Mouse (Mus musculus) midbrain, embryonic 11.5 days (tissue): ENCODE results near the gene Akap13. TPM values are rescaled to one million over a fixed set of nuclear protein-coding genes. Genes with fewer than 3 reads are reported as not detected.
A peak's percentile ranks its signal among the peaks of the same experiment; 100 is the strongest.

Source experiments
- ATAC-seq: fragments of 200-750 bp; cut with Nextera tagmentation; 2 replicates; pipeline ENCODE4 v1.8.0; 2017; ENCODE audit warnings: moderate TSS enrichment, moderate library complexity; ENCODE audit not compliant: low FRiP score
- DNase-seq: peaks from one replicate; pipeline ENCODE4 v3.0.0; 2015; ENCODE audit warnings: low spot score; ENCODE audit errors: missing footprints
- H3K27ac ChIP-seq: fragments of 300-500 bp; sonication (generic); 2 replicates; pipeline ENCODE4 v1.5.1; 2014; ENCODE audit warnings: low read depth, low read length
- H3K27me3 ChIP-seq: fragments of 300-500 bp; sonication (generic); 2 replicates; pipeline ENCODE4 v1.6.1; 2014; ENCODE audit warnings: mild to moderate bottlenecking, low read length, moderate library complexity, mixed read lengths; ENCODE audit not compliant: control insufficient read depth, insufficient read depth
- H3K36me3 ChIP-seq: fragments of 300-500 bp; sonication (generic); 2 replicates; pipeline ENCODE4 v1.6.1; 2014; ENCODE audit warnings: mild to moderate bottlenecking, low read length, moderate library complexity, mixed read lengths; ENCODE audit not compliant: control insufficient read depth, insufficient read depth
- H3K4me1 ChIP-seq: fragments of 300-500 bp; sonication (generic); 2 replicates; pipeline ENCODE4 v1.6.1; 2014; ENCODE audit warnings: low read length; ENCODE audit not compliant: control insufficient read depth, insufficient read depth
- H3K4me2 ChIP-seq: fragments of 300-500 bp; sonication (generic); 2 replicates; pipeline ENCODE4 v1.6.1; 2014; ENCODE audit warnings: mild to moderate bottlenecking, moderate library complexity
- H3K4me3 ChIP-seq: fragments of 300-500 bp; sonication (generic); 2 replicates; pipeline ENCODE4 v1.5.1; 2014; ENCODE audit warnings: low read depth, low read length
- H3K9ac ChIP-seq: fragments of 300-500 bp; sonication (generic); 2 replicates; pipeline ENCODE4 v1.6.1; 2014; ENCODE audit warnings: low read length
- H3K9me3 ChIP-seq: fragments of 300-500 bp; sonication (generic); 2 replicates; pipeline ENCODE4 v1.6.1; 2016; ENCODE audit warnings: low read length; ENCODE audit not compliant: control insufficient read depth
- WGBS: fragments of 180-500 bp; shearing (Covaris S2); extraction: QIAGEN DNeasy Blood & Tissue Kit; methylation state at CpG from one replicate; pipeline ENCODE4 v1.1.7; 2014; 5-methylcytosine and 5-hydroxymethylcytosine counted together
- polyA plus RNA-seq: library from polyadenylated mRNA; unstranded; fragments of >200 nt; fragmentation: Nextera tagmentation; extraction: Ambion mirVana; gene quantifications from 2 replicates; pipeline ENCODE4 v1.2.1, GENCODE M21; 2014

Gene Akap13
- polyA plus RNA-seq, 1 experiment from 2014 or later, result 24.3 TPM

- DNase-seq (no peak), ATAC-seq (no peak)
- H3K9me3 ChIP-seq, result no peaks in the 10 kb centered on the region
- H3K9ac ChIP-seq, result no peak overlapping the region
- H3K4me1 ChIP-seq, result 0 out of 2 replicates have a peak, but pooled peaks cover 4% of the 10 kb centered on the region
- H3K36me3 ChIP-seq, result no peaks in the 10 kb centered on the region
- H3K27me3 ChIP-seq, result no peaks in the 10 kb centered on the region
- H3K4me2 ChIP-seq, result no peak overlapping the region
- no peak overlapping the region for H3K4me3 ChIP-seq
- no peak overlapping the region for H3K27ac ChIP-seq
These were observed 178.1 kb downstream of the Akap13 start for GRCm38 (mm10) chr7:75633393-75633792.

GRCm38 (mm10) chr7:75633807-75634526, 178.6 kb downstream of the Akap13 start:
- Histone ChIP-seq H3K4me1 (0 out of 2 replicates have a peak, but pooled peaks cover 4% of the 10 kb centered on the region), H3K36me3 (no peaks in the 10 kb centered on the region), H3K9ac (no peak overlapping the region), H3K4me2 (no peak overlapping the region), H3K27me3 (no peaks in the 10 kb centered on the region), H3K9me3 (no peaks in the 10 kb centered on the region), H3K4me3 (no peak overlapping the region), H3K27ac (no peak overlapping the region)
- no peak for DNase-seq
- no peak for ATAC-seq
- 81% methylated on average over 7 of the region's 7 CpGs for WGBS

GRCm38 (mm10) chr7:75638769-75639168, 183.4 kb downstream of the Akap13 start:
- H3K36me3 ChIP-seq, result no peaks in the 10 kb centered on the region
- H3K4me1 ChIP-seq, result peaks cover 13% of the 10 kb centered on the region; the same call in 1 of the 2 replicates
- no peak overlapping the region for H3K9ac ChIP-seq
- no peak overlapping the region for H3K4me2 ChIP-seq
- no peak overlapping the region for H3K27ac ChIP-seq
- H3K4me3 ChIP-seq, result no peak overlapping the region
- ATAC-seq (no peak), DNase-seq (no peak)
- 63% methylated on average over 3 of the region's 3 CpGs for WGBS
- no peaks in the 10 kb centered on the region for H3K9me3 ChIP-seq
- H3K27me3 ChIP-seq, result no peaks in the 10 kb centered on the region

DNA sequence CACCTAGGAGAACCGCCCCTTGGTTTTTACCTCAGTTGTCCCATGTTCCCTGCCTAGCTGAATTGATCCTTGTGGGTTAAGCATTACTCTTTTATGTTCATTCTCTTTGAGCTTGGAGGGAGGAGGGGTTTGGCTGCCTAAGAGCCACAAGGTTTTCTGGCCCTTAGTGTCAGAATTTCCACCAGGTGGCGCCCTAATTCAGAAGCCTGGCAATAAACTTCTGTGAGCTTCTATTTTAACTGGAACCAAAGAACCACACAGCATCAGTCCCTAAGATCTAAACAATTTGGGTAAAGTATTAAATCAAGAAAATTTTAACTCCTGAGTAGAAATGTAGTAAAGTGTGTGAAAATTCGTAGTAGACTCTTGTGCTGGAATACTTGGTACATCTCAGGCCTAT, 184.2 kb downstream of the Akap13 start:
- Histone ChIP-seq H3K4me1 (peaks cover 16% of the 10 kb centered on the region; the same call in 1 of the 2 replicates), H3K9ac (no peak overlapping the region), H3K4me3 (no peak overlapping the region), H3K9me3 (no peaks in the 10 kb centered on the region), H3K4me2 (no peak overlapping the region), H3K27ac (no peak overlapping the region), H3K36me3 (no peaks in the 10 kb centered on the region), H3K27me3 (no peaks in the 10 kb centered on the region)
- ATAC-seq (no peak), DNase-seq (peak; percentile 93)
- 23% methylated on average over 3 of the region's 3 CpGs for WGBS

DNA sequence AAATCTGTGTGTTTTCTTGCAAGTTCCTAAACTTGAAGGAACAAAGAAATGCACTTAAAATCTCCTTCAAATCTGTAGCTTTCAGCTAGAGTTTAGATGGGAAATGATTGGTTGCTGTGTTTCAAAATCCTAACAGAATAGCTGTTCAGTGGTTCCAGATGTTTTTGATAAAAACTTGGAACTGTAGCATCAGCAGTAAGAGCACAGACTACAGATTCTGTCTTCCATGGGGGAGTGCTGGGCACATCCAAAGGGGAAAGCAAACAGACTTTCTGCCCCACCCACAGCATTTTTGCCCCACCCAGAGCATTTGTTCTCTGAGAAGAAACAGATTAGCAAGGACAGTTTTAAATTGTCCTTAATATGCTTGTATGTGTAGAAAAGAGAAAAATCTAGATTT, 184.7 kb downstream of the Akap13 start:
- DNase-seq, result no peak
- H3K4me1 ChIP-seq, result peaks cover 16% of the 10 kb centered on the region; the same call in 1 of the 2 replicates
- no peaks in the 10 kb centered on the region for H3K36me3 ChIP-seq
- H3K9ac ChIP-seq, result no peak overlapping the region
- no peak overlapping the region for H3K27ac ChIP-seq
- H3K9me3 ChIP-seq, result no peaks in the 10 kb centered on the region
- no peak overlapping the region for H3K4me3 ChIP-seq
- H3K27me3 ChIP-seq, result no peaks in the 10 kb centered on the region
- no peak for ATAC-seq
- H3K4me2 ChIP-seq, result no peak overlapping the region

DNA sequence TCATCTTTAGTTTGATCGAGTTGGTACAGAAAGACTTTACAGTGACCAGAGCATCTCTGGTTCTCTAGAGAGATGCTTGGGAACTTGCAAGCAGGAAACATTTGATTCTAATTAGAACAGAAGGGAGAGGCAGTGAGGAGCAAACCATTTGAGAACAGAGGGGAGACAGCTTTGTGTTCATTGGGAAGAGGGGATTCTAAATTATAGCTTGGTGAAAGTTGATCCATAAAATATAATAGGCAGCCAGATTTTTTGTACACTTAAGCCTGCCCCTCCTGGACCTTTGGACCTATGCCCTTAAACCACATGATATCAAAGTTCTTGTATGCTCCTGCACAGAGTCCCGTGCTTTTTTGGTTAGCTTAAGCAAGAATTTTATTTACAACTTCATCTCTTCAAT, 185.3 kb downstream of the Akap13 start:
- H3K4me2 ChIP-seq, result no peak overlapping the region
- H3K36me3 ChIP-seq, result no peaks in the 10 kb centered on the region
- H3K27me3 ChIP-seq, result no peaks in the 10 kb centered on the region
- H3K9ac ChIP-seq, result no peak overlapping the region
- WGBS, result 78% methylated on average over 2 of the region's 2 CpGs
- ATAC-seq (no peak), DNase-seq (no peak)
- peaks cover 16% of the 10 kb centered on the region; the same call in 1 of the 2 replicates for H3K4me1 ChIP-seq
- H3K4me3 ChIP-seq, result no peak overlapping the region
- H3K9me3 ChIP-seq, result no peaks in the 10 kb centered on the region
- no peak overlapping the region for H3K27ac ChIP-seq

GRCm38 (mm10) chr7:75641415-75642177, 186.3 kb downstream of the Akap13 start:
- no peak overlapping the region for H3K9ac ChIP-seq
- H3K4me3 ChIP-seq, result no peak overlapping the region
- H3K9me3 ChIP-seq, result no peaks in the 10 kb centered on the region
- 53% methylated on average over 9 of the region's 9 CpGs for WGBS
- H3K27ac ChIP-seq, result peak overlapping the region; percentile 11
- DNase-seq (no peak), ATAC-seq (peak; percentile 54; the same call in 1 of the 2 replicates)
- H3K4me2 ChIP-seq, result no peak overlapping the region
- no peaks in the 10 kb centered on the region for H3K36me3 ChIP-seq
- H3K4me1 ChIP-seq, result peaks cover 16% of the 10 kb centered on the region; the same call in 1 of the 2 replicates
- H3K27me3 ChIP-seq, result no peaks in the 10 kb centered on the region

- WGBS, result 3% methylated on average over 9 of the region's 9 CpGs
- peak; percentile 87 for ATAC-seq
These were observed 186.9 kb downstream of the Akap13 start for GRCm38 (mm10) chr7:75642178-75642777.

More at GRCm38 (mm10) chr7:75642178-75642777, 186.9 kb downstream of the Akap13 start:
- no peaks in the 10 kb centered on the region for H3K27me3 ChIP-seq
- peaks cover 16% of the 10 kb centered on the region; the same call in 1 of the 2 replicates for H3K4me1 ChIP-seq
- peak; percentile 94 for DNase-seq
- peak overlapping the region; percentile 25; the same call in 1 of the 2 replicates for H3K4me3 ChIP-seq
- H3K27ac ChIP-seq, result peak overlapping the region; percentile 11; the same call in 1 of the 2 replicates
- H3K9me3 ChIP-seq, result no peaks in the 10 kb centered on the region
- H3K36me3 ChIP-seq, result no peaks in the 10 kb centered on the region
- H3K9ac ChIP-seq, result peak overlapping the region; percentile 47
- peak overlapping the region; percentile 48 for H3K4me2 ChIP-seq
